Mouse (Mus musculus) kidney, embryonic 14.5 days (tissue): Measurements from ENCODE around the gene Cd300ld5. TPM values are rescaled to one million over a fixed set of nuclear protein-coding genes. Genes with fewer than 3 reads are reported as not detected.

ENCODE experiments used
- ATAC-seq: fragments of 200-750 bp; cut with Nextera tagmentation; 2 replicates; pipeline ENCODE4 v1.8.0; 2017; ENCODE audit warnings: moderate number of reproducible peaks, mild to moderate bottlenecking, moderate TSS enrichment, moderate library complexity; ENCODE audit not compliant: low FRiP score, low TSS enrichment
- H3K27ac ChIP-seq: fragments of 300-500 bp; sonication (generic); 2 replicates; pipeline ENCODE4 v1.5.1; 2014; ENCODE audit warnings: low read depth, mild to moderate bottlenecking, low read length, moderate library complexity, mixed read lengths
- H3K27me3 ChIP-seq: fragments of 300-500 bp; sonication (generic); 2 replicates; pipeline ENCODE4 v1.6.1; 2014; ENCODE audit warnings: mild to moderate bottlenecking, low read length; ENCODE audit not compliant: control insufficient read depth, insufficient read depth
- H3K36me3 ChIP-seq: fragments of 300-500 bp; sonication (generic); 2 replicates; pipeline ENCODE4 v1.6.1; 2014; ENCODE audit warnings: low read length, mixed read lengths; ENCODE audit not compliant: control insufficient read depth, insufficient read depth
- H3K4me1 ChIP-seq: fragments of 300-500 bp; sonication (generic); 2 replicates; pipeline ENCODE4 v1.6.1; 2014; ENCODE audit warnings: low read length, mixed read lengths; ENCODE audit not compliant: control insufficient read depth, insufficient read depth
- H3K4me2 ChIP-seq: fragments of 300-500 bp; sonication (generic); replicated peaks from 2 replicates; pipeline ENCODE4 v1.6.1; 2014; ENCODE audit warnings: low read depth, mild to moderate bottlenecking, low read length
- H3K4me3 ChIP-seq: fragments of 300-500 bp; sonication (generic); 2 replicates; pipeline ENCODE4 v1.5.1; 2014; ENCODE audit warnings: mild to moderate bottlenecking, low read length
- H3K9ac ChIP-seq: fragments of 300-500 bp; sonication (generic); 2 replicates; pipeline ENCODE4 v1.6.1; 2014; ENCODE audit warnings: low read depth, mild to moderate bottlenecking, low read length, moderate library complexity
- H3K9me3 ChIP-seq: fragments of 300-500 bp; sonication (generic); 2 replicates; pipeline ENCODE4 v1.6.1; 2016; ENCODE audit warnings: low read length; ENCODE audit not compliant: control insufficient read depth
- WGBS: fragments of 180-500 bp; shearing (Covaris S2); extraction: QIAGEN DNeasy Blood & Tissue Kit; methylation state at CpG from one replicate; pipeline ENCODE4 v1.1.7; 2014; 5-methylcytosine and 5-hydroxymethylcytosine counted together
- polyA plus RNA-seq: library from polyadenylated mRNA; unstranded; fragments of >200 nt; fragmentation: Nextera tagmentation; extraction: Ambion mirVana; gene quantifications from 2 replicates; pipeline ENCODE4 v1.2.1, GENCODE M21; 2014

Gene Cd300ld5
- polyA plus RNA-seq, 1 experiment from 2014 or later: not detected

DNA sequence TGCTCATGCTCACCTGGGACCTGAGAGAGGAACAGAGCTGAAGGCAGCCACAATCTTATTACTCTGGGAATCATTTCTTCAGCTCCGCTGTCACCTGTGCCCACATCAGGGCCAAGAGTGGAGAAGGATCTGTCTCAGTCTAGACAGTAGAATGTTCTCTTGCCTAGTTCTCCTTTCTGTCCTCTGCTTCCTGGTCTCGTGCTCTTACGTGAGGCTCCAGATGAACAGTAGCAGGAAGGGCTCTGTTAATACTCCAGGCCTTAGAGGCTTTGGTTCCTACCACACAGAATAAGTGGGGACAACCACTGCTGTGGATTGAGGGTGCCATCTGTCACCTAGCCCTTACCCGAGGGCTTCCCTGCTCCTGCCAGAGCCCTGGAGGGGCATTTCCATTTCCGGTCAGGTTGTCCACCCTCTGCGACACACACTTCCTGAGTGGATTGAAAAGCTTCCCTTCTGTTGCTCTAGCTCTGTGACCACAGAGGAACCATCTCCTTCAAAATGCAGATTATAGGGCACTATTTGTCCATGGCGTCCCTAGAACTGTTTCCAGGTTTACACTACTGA, 36.0 kb downstream of the Cd300ld5 start, which contains the start of gene Cd300c2:
TSS of gene Cd300c2 (minus strand) at position 407 of the 567 bp plus-strand sequence.
- ATAC-seq: no peak
- H3K4me2 ChIP-seq: no peak within 1 kb of the TSS

DNA sequence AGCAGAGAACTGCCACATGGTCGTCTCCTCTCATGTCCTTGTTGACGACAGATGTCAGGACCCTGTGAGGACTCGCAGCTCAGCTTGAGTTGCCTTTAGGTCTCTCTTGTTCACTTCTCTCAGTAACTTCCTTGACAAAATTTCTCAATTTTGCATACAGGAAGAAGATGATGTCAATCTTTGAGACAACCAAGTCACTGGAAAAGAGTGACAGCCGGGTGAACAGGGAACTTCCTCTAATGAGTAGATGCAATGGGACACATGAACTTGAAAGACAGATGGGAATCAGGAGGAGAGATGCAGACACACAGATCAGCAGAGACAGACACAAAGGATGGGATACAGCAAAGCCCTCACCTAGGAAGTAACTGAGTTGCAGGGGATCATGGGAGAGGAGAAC, 47.8 kb downstream of the Cd300ld5 start, which contains the start of gene Cd300ld:
TSS of gene Cd300ld (minus strand) at position 130 of the 400 bp plus-strand sequence.
- Histone ChIP-seq H3K36me3 (no peaks in the 10 kb centered on the region), H3K27me3 (no peaks in the 10 kb centered on the region), H3K9ac (no peak within 1 kb of the TSS), H3K9me3 (no peaks in the 10 kb centered on the region), H3K4me3 (no peak within 1 kb of the TSS), H3K27ac (no peak within 1 kb of the TSS), H3K4me2 (no peak within 1 kb of the TSS), H3K4me1 (no peaks in the 10 kb centered on the region)
- 78% methylated on average over 4 of the region's 4 CpGs for WGBS
- no peak for ATAC-seq

More for the DNA sequence above, 36.0 kb downstream of the Cd300ld5 start, which contains the start of gene Cd300c2:
- no peaks in the 10 kb centered on the region for H3K9me3 ChIP-seq
- no peak within 1 kb of the TSS for H3K27ac ChIP-seq
- WGBS: 78% methylated on average over 7 of the region's 7 CpGs
- H3K4me1 ChIP-seq: no peaks in the 10 kb centered on the region
- no peak within 1 kb of the TSS for H3K9ac ChIP-seq
- no peak within 1 kb of the TSS for H3K4me3 ChIP-seq
- no peaks in the 10 kb centered on the region for H3K27me3 ChIP-seq
- no peaks in the 10 kb centered on the region for H3K36me3 ChIP-seq

DNA sequence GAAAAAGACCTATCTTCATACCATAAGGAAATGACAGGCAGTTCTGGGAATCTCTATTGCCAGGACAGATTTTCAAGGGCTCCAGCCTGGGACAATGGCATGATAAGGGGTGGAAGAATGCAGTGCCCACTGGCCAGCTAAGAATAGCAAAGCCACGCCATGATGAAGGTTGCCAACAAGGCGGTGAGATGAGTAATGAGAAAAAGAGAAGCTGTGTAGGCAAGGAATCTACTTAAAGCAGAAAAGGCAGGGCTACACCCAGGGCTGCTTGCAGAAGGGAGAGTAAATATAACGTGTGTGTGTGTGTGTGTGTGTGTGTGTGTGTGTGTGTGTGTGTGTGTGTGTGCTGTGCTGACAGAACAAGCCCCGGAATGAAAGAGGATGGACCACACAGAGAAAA, 55.7 kb downstream of the Cd300ld5 start:
- Histone ChIP-seq H3K9ac (no peak overlapping the region), H3K36me3 (no peaks in the 10 kb centered on the region), H3K4me1 (no peaks in the 10 kb centered on the region), H3K4me2 (no peak overlapping the region), H3K27me3 (no peaks in the 10 kb centered on the region), H3K4me3 (no peak overlapping the region), H3K27ac (no peak overlapping the region), H3K9me3 (peaks cover 15% of the 10 kb centered on the region; the same call in 1 of the 2 replicates)
- ATAC-seq: no peak
- 82% methylated on average over 4 of the region's 4 CpGs for WGBS

Other genes with a start within 250 kb of the Cd300ld5 start
- 0.77 and 1.6 TPM in 2 replicates for gene Btbd17, start 241.8 kb downstream of the Cd300ld5 start, polyA plus RNA-seq
- 0.19 TPM in 1 of 2 replicates, not detected in the other for gene Gpr142, start 238.8 kb downstream of the Cd300ld5 start, polyA plus RNA-seq
- 49.9 and 105 TPM in 2 replicates for gene Gprc5c, start 186.6 kb downstream of the Cd300ld5 start, polyA plus RNA-seq
- 0.91 and 1.2 TPM in 2 replicates for gene Cd300a, start 147.7 kb downstream of the Cd300ld5 start, polyA plus RNA-seq
- 0.21 and 0.49 TPM in 2 replicates for gene Cd300lb, start 103.4 kb downstream of the Cd300ld5 start, polyA plus RNA-seq
- not detected in 2 replicates for gene Cd300c, start 68.6 kb downstream of the Cd300ld5 start, polyA plus RNA-seq
- 0.21 and 0.32 TPM in 2 replicates for gene Cd300ld, start 47.8 kb downstream of the Cd300ld5 start, polyA plus RNA-seq
- gene Cd300c2, start 35.9 kb downstream of the Cd300ld5 start, polyA plus RNA-seq: 1.2 and 1.3 TPM in 2 replicates
- not detected in 2 replicates for gene Cd300ld2, start 21.6 kb downstream of the Cd300ld5 start, polyA plus RNA-seq
- not detected in 2 replicates for gene Cd300ld4, start 10.8 kb downstream of the Cd300ld5 start, polyA plus RNA-seq
- not detected in 2 replicates for gene Cd300ld3, start 10.6 kb upstream of the Cd300ld5 start, polyA plus RNA-seq
- gene Cd300e, start 24.4 kb upstream of the Cd300ld5 start, polyA plus RNA-seq: not detected in 2 replicates
- 0.96 and 1.2 TPM in 2 replicates for gene Rab37, start 53.7 kb upstream of the Cd300ld5 start, polyA plus RNA-seq
- 0.26 TPM in 2 replicates for gene Cd300lf, start 96.2 kb upstream of the Cd300ld5 start, polyA plus RNA-seq
- 81.5 and 110 TPM in 2 replicates for gene Slc9a3r1, start 125.6 kb upstream of the Cd300ld5 start, polyA plus RNA-seq
- gene Tmem104, start 149.7 kb upstream of the Cd300ld5 start, polyA plus RNA-seq: 6.3 and 10.3 TPM in 2 replicates
- 18.2 and 18.4 TPM in 2 replicates for gene Nat9, start 150.1 kb upstream of the Cd300ld5 start, polyA plus RNA-seq
- not detected in 2 replicates for gene Grin2c, start 229.5 kb upstream of the Cd300ld5 start, polyA plus RNA-seq
- gene Fdxr, start 239.3 kb upstream of the Cd300ld5 start, polyA plus RNA-seq: 9.2 and 13.1 TPM in 2 replicates